Mouse (Mus musculus) forebrain, embryonic 13.5 days (tissue): ENCODE data around the gene Egfr. TPM values are rescaled to one million over a fixed set of nuclear protein-coding genes. Genes with fewer than 3 reads are reported as not detected.

ENCODE experiments used
- ATAC-seq: fragments of 200-750 bp; cut with Nextera tagmentation; 2 replicates; pipeline ENCODE4 v1.8.0; 2017
- H3K27ac ChIP-seq: fragments of 300-500 bp; sonication (generic); 2 replicates; pipeline ENCODE4 v1.5.1; 2015; ENCODE audit warnings: inconsistent platforms, mild to moderate bottlenecking, moderate library complexity
- H3K27me3 ChIP-seq: fragments of 300-500 bp; sonication (generic); 2 replicates; pipeline ENCODE4 v1.6.1; 2015; ENCODE audit warnings: mild to moderate bottlenecking, inconsistent platforms
- H3K36me3 ChIP-seq: fragments of 300-500 bp; sonication (generic); 2 replicates; pipeline ENCODE4 v1.6.1; 2015; ENCODE audit warnings: mild to moderate bottlenecking, inconsistent platforms; ENCODE audit not compliant: poor library complexity, severe bottlenecking
- H3K4me1 ChIP-seq: fragments of 300-500 bp; sonication (generic); 2 replicates; pipeline ENCODE4 v1.6.1; 2015; ENCODE audit warnings: inconsistent platforms
- H3K4me2 ChIP-seq: fragments of 300-500 bp; sonication (generic); 2 replicates; pipeline ENCODE4 v1.6.1; 2015; ENCODE audit warnings: inconsistent platforms, mild to moderate bottlenecking, moderate library complexity
- H3K4me3 ChIP-seq: fragments of 300-500 bp; sonication (generic); 2 replicates; pipeline ENCODE4 v1.5.1; 2015; ENCODE audit warnings: mild to moderate bottlenecking, inconsistent platforms
- H3K9ac ChIP-seq: fragments of 300-500 bp; sonication (generic); 2 replicates; pipeline ENCODE4 v1.6.1; 2015; ENCODE audit warnings: mild to moderate bottlenecking, inconsistent platforms
- H3K9me3 ChIP-seq: fragments of 300-500 bp; sonication (generic); replicated peaks from 2 replicates; pipeline ENCODE4 v1.6.1; 2016; ENCODE audit warnings: inconsistent platforms
- WGBS: fragments of 180-500 bp; shearing (Covaris S2); methylation state at CpG from one replicate; pipeline ENCODE4 v1.1.7; 2015; 5-methylcytosine and 5-hydroxymethylcytosine counted together
- polyA plus RNA-seq: library from polyadenylated mRNA; unstranded; fragments of >200 nt; fragmentation: Nextera tagmentation; extraction: Ambion mirVana; gene quantifications from 2 replicates; pipeline ENCODE4 v1.2.1, GENCODE M21; 2015

Gene Egfr
- polyA plus RNA-seq = 1.2 and 1.3 TPM in 2 replicates

GRCm38 (mm10) chr11:16752007-16752348 lies at the start of gene Egfr:
TSS of gene Egfr (plus strand) at chr11:16752203.
- peaks cover 15% of the 10 kb centered on the region for H3K4me1 ChIP-seq
- H3K9me3 ChIP-seq = no peaks in the 10 kb centered on the region
- peak within 1 kb of the TSS; percentile 57 for H3K9ac ChIP-seq
- 1% methylated on average over 20 of the region's 21 CpGs for WGBS
- peak; percentile 91 for ATAC-seq
- H3K27ac ChIP-seq = no peak within 1 kb of the TSS
- H3K36me3 ChIP-seq = no peaks in the 10 kb centered on the region
- H3K27me3 ChIP-seq = peaks cover 47% of the 10 kb centered on the region
- peak within 1 kb of the TSS; percentile 96 for H3K4me2 ChIP-seq
- peak within 1 kb of the TSS; percentile 54 for H3K4me3 ChIP-seq

- H3K4me3 ChIP-seq = no peak overlapping the region
- ATAC-seq = no peak
- no peaks in the 10 kb centered on the region for H3K9me3 ChIP-seq
- WGBS = 91% methylated on average over 3 of the region's 3 CpGs
- H3K4me2 ChIP-seq = no peak overlapping the region
- H3K27ac ChIP-seq = no peak overlapping the region
- H3K27me3 ChIP-seq = no peaks in the 10 kb centered on the region
- no peaks in the 10 kb centered on the region for H3K4me1 ChIP-seq
- no peaks in the 10 kb centered on the region for H3K36me3 ChIP-seq
- no peak overlapping the region for H3K9ac ChIP-seq
Observed at GRCm38 (mm10) chr11:16703221-16703620, 48.8 kb upstream of the Egfr start.

- 68% methylated on average over 1 of the region's 1 CpGs for WGBS
- Histone ChIP-seq H3K4me3 (no peak overlapping the region), H3K27me3 (no peaks in the 10 kb centered on the region), H3K9me3 (no peaks in the 10 kb centered on the region), H3K4me2 (no peak overlapping the region), H3K36me3 (no peaks in the 10 kb centered on the region), H3K27ac (no peak overlapping the region), H3K9ac (no peak overlapping the region), H3K4me1 (no peaks in the 10 kb centered on the region)
- no peak for ATAC-seq
Observed at GRCm38 (mm10) chr11:16735083-16735644, 16.8 kb upstream of the Egfr start.

- Histone ChIP-seq H3K9ac (no peak overlapping the region), H3K27ac (no peak overlapping the region), H3K4me2 (no peak overlapping the region), H3K4me3 (no peak overlapping the region), H3K9me3 (no peaks in the 10 kb centered on the region), H3K36me3 (no peaks in the 10 kb centered on the region), H3K4me1 (no peaks in the 10 kb centered on the region), H3K27me3 (no peaks in the 10 kb centered on the region)
- ATAC-seq = no peak
- WGBS = 84% methylated on average over 2 of the region's 2 CpGs
Observed at GRCm38 (mm10) chr11:16737323-16737722, 14.7 kb upstream of the Egfr start.

- WGBS = 95% methylated on average over 2 of the region's 2 CpGs
- H3K36me3 ChIP-seq = no peaks in the 10 kb centered on the region
- H3K4me3 ChIP-seq = no peak overlapping the region
- ATAC-seq = no peak
- no peak overlapping the region for H3K4me2 ChIP-seq
- H3K9me3 ChIP-seq = no peaks in the 10 kb centered on the region
- no peaks in the 10 kb centered on the region for H3K4me1 ChIP-seq
- H3K27me3 ChIP-seq = no peaks in the 10 kb centered on the region
- no peak overlapping the region for H3K9ac ChIP-seq
- H3K27ac ChIP-seq = no peak overlapping the region
Observed at GRCm38 (mm10) chr11:16738691-16739090, 13.3 kb upstream of the Egfr start.

GRCm38 (mm10) chr11:16739155-16739554 lies 12.8 kb upstream of the Egfr start:
- Histone ChIP-seq H3K36me3 (no peaks in the 10 kb centered on the region), H3K27me3 (no peaks in the 10 kb centered on the region), H3K4me2 (no peak overlapping the region), H3K4me3 (no peak overlapping the region), H3K27ac (no peak overlapping the region), H3K9ac (no peak overlapping the region), H3K4me1 (no peaks in the 10 kb centered on the region), H3K9me3 (no peaks in the 10 kb centered on the region)
- WGBS = 79% methylated on average over 3 of the region's 3 CpGs
- ATAC-seq = no peak

GRCm38 (mm10) chr11:16740691-16741611 lies 11.1 kb upstream of the Egfr start:
- no peaks in the 10 kb centered on the region for H3K27me3 ChIP-seq
- no peak overlapping the region for H3K9ac ChIP-seq
- no peak overlapping the region for H3K4me3 ChIP-seq
- no peaks in the 10 kb centered on the region for H3K36me3 ChIP-seq
- no peak overlapping the region for H3K27ac ChIP-seq
- H3K4me1 ChIP-seq = no peaks in the 10 kb centered on the region
- no peaks in the 10 kb centered on the region for H3K9me3 ChIP-seq
- 73% methylated on average over 10 of the region's 10 CpGs for WGBS
- no peak overlapping the region for H3K4me2 ChIP-seq
- no peak for ATAC-seq

- no peak for ATAC-seq
- 84% methylated on average over 4 of the region's 4 CpGs for WGBS
- Histone ChIP-seq H3K36me3 (no peaks in the 10 kb centered on the region), H3K9ac (no peak overlapping the region), H3K4me1 (no peaks in the 10 kb centered on the region), H3K27me3 (no peaks in the 10 kb centered on the region), H3K9me3 (no peaks in the 10 kb centered on the region), H3K4me3 (no peak overlapping the region), H3K27ac (no peak overlapping the region), H3K4me2 (no peak overlapping the region)
Observed at GRCm38 (mm10) chr11:16742251-16742650, 9.8 kb upstream of the Egfr start.

GRCm38 (mm10) chr11:16742821-16743220 lies 9.2 kb upstream of the Egfr start:
- WGBS = 89% methylated on average over 2 of the region's 2 CpGs
- H3K9ac ChIP-seq = no peak overlapping the region
- ATAC-seq = no peak
- no peaks in the 10 kb centered on the region for H3K4me1 ChIP-seq
- H3K9me3 ChIP-seq = no peaks in the 10 kb centered on the region
- no peaks in the 10 kb centered on the region for H3K36me3 ChIP-seq
- no peak overlapping the region for H3K27ac ChIP-seq
- H3K4me2 ChIP-seq = no peak overlapping the region
- H3K27me3 ChIP-seq = no peaks in the 10 kb centered on the region
- H3K4me3 ChIP-seq = no peak overlapping the region

GRCm38 (mm10) chr11:16751457-16751982 lies 483 bp upstream of the Egfr start:
- WGBS = 32% methylated on average over 7 of the region's 7 CpGs
- ATAC-seq = 0 out of 2 replicates have a peak, but pooled peaks have one; percentile 3
- H3K36me3 ChIP-seq = no peaks in the 10 kb centered on the region
- H3K27ac ChIP-seq = no peak overlapping the region
- H3K4me2 ChIP-seq = peak overlapping the region; percentile 96
- H3K4me1 ChIP-seq = peaks cover 15% of the 10 kb centered on the region
- H3K9ac ChIP-seq = no peak overlapping the region
- H3K9me3 ChIP-seq = no peaks in the 10 kb centered on the region
- peak overlapping the region; percentile 54 for H3K4me3 ChIP-seq
- peaks cover 47% of the 10 kb centered on the region for H3K27me3 ChIP-seq

- peak overlapping the region; percentile 54 for H3K4me3 ChIP-seq
- H3K36me3 ChIP-seq = no peaks in the 10 kb centered on the region
- H3K27me3 ChIP-seq = peaks cover 47% of the 10 kb centered on the region
- H3K4me1 ChIP-seq = peaks cover 15% of the 10 kb centered on the region
- WGBS = under 1% methylated on average over 65 of the region's 68 CpGs
- H3K9ac ChIP-seq = peak overlapping the region; percentile 57
- peak overlapping the region; percentile 96 for H3K4me2 ChIP-seq
- H3K27ac ChIP-seq = no peak overlapping the region
- peak; percentile 77 for ATAC-seq
- H3K9me3 ChIP-seq = no peaks in the 10 kb centered on the region
Observed at GRCm38 (mm10) chr11:16752349-16753153, 548 bp downstream of the Egfr start.
